Mouse (Mus musculus): ENCODE measurements at regions not wholly inside any gene's neighbourhood (a gene's known extent, or its start where the extent isn't known, plus 50 kb on each side); places are given as distances from the start of the nearest gene placed in this dataset.

- H3K27me3 ChIP-seq = no peaks in the 10 kb centered on the region
- no peaks in the 10 kb centered on the region for H3K36me3 ChIP-seq (ENCODE audit: poor library complexity, severe bottlenecking)
- no peak overlapping the region for H3K9ac ChIP-seq
- 36% methylated on average over 8 of the region's 8 CpGs for WGBS
- no peaks in the 10 kb centered on the region for H3K9me3 ChIP-seq (replicated peaks)
- no peak overlapping the region for H3K4me2 ChIP-seq
- no peaks in the 10 kb centered on the region for H3K4me1 ChIP-seq
- no peak overlapping the region for H3K4me3 ChIP-seq
- no peak overlapping the region for H3K27ac ChIP-seq
- ATAC-seq = no peak
These were observed 1323.6 kb upstream of the 1700008P02Rik start for GRCm38 (mm10) chr3:7943646-7944381.
